Mouse (Mus musculus) cerebellum, adult 2 months (tissue): ENCODE measurements at regions not wholly inside any gene's neighbourhood (a gene's known extent, or its start where the extent isn't known, plus 50 kb on each side); places are given as distances from the start of the nearest gene placed in this dataset.

Experiments
- DNase-seq, 2 experiments: peaks; one replicate each; pipeline ENCODE4 v3.0.0; 2021
- H3K27ac ChIP-seq: fragments of 200-500 bp; 2 replicates; pipeline ENCODE4 v1.5.1; 2012; ENCODE audit warnings: low read length, control low read depth, inconsistent platforms; ENCODE audit not compliant: insufficient read depth
- H3K27me3 ChIP-seq: fragments of 200-500 bp; 2 replicates; pipeline ENCODE4 v1.6.1; 2012; ENCODE audit warnings: inconsistent platforms, mild to moderate bottlenecking, low read length, moderate library complexity; ENCODE audit not compliant: control insufficient read depth, insufficient read depth
- H3K4me1 ChIP-seq: fragments of 200-500 bp; 2 replicates; pipeline ENCODE4 v1.6.1; 2011; ENCODE audit warnings: low read length; ENCODE audit not compliant: control insufficient read depth, insufficient read depth
- H3K4me3 ChIP-seq: fragments of 200-500 bp; replicated peaks from 2 replicates; pipeline ENCODE3; 2011; ENCODE audit warnings: mild to moderate bottlenecking, low read depth, low read length, control low read depth; ENCODE audit not compliant: insufficient read depth
- CTCF ChIP-seq: fragments of 200-500 bp; IDR thresholded peaks from 2 replicates; pipeline ENCODE4 v1.5.1; 2011; ENCODE audit warnings: low read depth, mild to moderate bottlenecking, control low read depth, low read length, moderate library complexity, borderline replicate concordance; ENCODE audit not compliant: insufficient read depth
- POLR2A ChIP-seq: fragments of 200-500 bp; IDR thresholded peaks from 2 replicates; pipeline ENCODE4 v1.6.1; 2011; ENCODE audit warnings: low read length, control low read depth, borderline replicate concordance; ENCODE audit not compliant: insufficient read depth
- WGBS: fragments of 180-500 bp; shearing (Covaris S2); methylation state at CpG from one replicate; pipeline ENCODE4 v1.1.7; 2018; 5-methylcytosine and 5-hydroxymethylcytosine counted together

DNA sequence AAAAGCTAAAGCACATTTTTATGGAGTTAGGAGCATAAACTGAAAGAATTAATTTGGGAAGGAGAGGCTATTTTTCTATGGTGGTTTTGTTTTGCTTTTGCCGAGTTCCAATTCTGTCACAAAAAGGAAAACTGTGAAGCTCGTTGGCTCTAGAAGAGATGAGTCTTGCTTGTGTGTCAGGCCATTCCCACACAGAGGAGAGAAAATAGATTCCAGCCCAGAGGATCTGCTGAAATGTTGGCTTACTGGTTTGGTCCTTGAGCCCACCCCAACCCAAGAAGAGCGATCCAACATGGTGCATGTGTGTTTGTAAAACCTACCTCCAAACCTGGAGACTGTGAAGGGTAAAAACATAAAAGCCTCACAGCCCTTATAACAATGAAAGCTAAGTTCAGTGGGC, 138.0 kb downstream of the Lmo4 start:
- 89% methylated on average over 3 of the region's 3 CpGs for WGBS
- DNase-seq, result no peak
- TF ChIP-seq CTCF, result no peak
- TF ChIP-seq POLR2A, result no peak

DNA sequence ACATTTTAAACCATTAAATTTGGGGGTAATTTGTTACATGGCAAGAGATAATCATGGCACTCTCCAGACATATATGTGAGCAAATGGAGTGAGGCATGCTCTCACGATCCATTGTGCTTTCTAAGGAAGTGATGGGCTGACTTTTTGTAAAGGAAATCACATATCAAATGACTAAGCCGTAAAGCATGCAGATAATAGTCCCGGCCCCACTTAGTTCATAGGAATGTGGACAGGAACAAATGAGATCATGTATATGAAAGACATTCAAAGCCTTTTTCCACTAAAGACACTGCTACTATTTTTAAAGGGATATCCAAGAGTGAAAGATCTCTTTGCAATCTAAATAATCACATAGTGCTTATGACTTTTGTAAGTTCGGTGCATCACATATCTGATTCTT, 146.9 kb downstream of the Lmo4 start:
- TF ChIP-seq CTCF (no peak), POLR2A (no peak)
- H3K27ac ChIP-seq, result no peak overlapping the region
- no peak for DNase-seq
- H3K4me1 ChIP-seq, result no peaks in the 10 kb centered on the region
- WGBS, result 91% methylated on average over 4 of the region's 4 CpGs
- no peaks in the 10 kb centered on the region for H3K27me3 ChIP-seq
- no peak overlapping the region for H3K4me3 ChIP-seq

More for the DNA sequence above, 138.0 kb downstream of the Lmo4 start:
- Histone ChIP-seq H3K27me3 (no peaks in the 10 kb centered on the region), H3K4me3 (no peak overlapping the region), H3K27ac (no peak overlapping the region), H3K4me1 (no peaks in the 10 kb centered on the region)

DNA sequence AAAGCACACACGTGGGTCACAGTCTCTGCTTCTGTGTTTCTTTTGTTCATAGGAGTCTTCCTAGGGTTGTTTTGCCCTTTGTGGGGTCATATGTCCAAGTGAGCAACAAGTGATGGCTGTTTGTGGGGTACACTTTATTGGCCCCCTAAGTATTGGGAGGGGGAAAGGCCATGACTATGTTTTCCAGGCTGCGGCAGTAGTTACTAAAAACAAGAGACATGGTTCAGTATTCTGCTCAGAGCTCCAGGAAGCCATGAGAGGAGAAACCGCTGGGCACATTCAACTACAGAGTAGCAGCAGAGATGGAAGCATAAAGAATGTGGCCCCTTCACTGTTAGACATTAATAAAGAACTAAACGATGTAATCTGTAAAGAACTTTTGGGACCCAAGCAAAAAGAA, 154.7 kb downstream of the Lmo4 start:
- no peak for DNase-seq
- TF ChIP-seq POLR2A (no peak), CTCF (no peak)
- Histone ChIP-seq H3K27ac (no peak overlapping the region), H3K27me3 (no peaks in the 10 kb centered on the region), H3K4me3 (no peak overlapping the region), H3K4me1 (no peaks in the 10 kb centered on the region)
- 82% methylated on average over 4 of the region's 4 CpGs for WGBS

DNA sequence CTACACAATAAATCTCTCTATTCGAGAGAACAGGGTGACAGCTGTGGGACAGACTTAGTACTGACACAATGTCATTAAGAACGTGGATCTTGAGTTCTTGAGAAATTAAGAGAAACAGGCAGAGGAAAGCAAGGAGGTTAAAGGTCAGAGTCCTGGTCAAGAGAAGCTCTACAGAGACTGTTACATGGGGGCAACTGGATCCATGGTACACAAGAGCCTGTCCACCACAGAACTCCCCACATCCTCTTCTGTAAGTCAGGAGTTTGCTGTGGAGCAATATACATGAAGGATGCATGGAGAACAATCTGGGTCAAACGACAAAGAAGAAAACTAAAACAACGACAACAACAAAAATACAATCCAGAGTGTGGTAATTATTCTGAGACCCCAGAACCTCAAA, 155.8 kb downstream of the Lmo4 start:
- WGBS, result 48% methylated on average over 4 of the region's 4 CpGs
- no peak for DNase-seq
- Histone ChIP-seq H3K27me3 (no peaks in the 10 kb centered on the region), H3K4me1 (no peaks in the 10 kb centered on the region), H3K4me3 (no peak overlapping the region), H3K27ac (no peak overlapping the region)
- TF ChIP-seq POLR2A, result no peak
- TF ChIP-seq CTCF, result no peak

DNA sequence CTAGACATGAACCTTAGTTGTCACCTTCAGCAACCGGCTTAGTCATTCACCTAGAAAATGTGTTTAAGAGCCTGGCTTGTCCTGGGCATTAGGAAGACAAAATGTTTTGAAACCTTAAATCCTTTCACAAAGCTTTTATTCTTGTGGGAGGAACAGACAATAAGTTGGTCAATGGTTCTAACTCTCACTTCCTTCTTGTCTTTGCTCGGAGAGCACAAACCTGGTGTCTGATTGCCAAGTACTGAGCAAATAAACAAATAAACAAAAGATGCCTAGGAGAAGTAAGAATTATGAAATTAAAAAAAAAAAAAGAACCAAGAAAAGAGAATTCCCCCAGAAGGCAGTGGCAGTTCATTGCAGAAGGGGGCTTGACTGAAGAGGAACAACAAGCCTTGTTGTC, 160.7 kb downstream of the Lmo4 start:
- 94% methylated on average over 2 of the region's 2 CpGs for WGBS
- no peak for TF ChIP-seq CTCF
- TF ChIP-seq POLR2A, result no peak
- Histone ChIP-seq H3K4me1 (no peaks in the 10 kb centered on the region), H3K4me3 (no peak overlapping the region), H3K27me3 (no peaks in the 10 kb centered on the region), H3K27ac (no peak overlapping the region)
- DNase-seq, result no peak

DNA sequence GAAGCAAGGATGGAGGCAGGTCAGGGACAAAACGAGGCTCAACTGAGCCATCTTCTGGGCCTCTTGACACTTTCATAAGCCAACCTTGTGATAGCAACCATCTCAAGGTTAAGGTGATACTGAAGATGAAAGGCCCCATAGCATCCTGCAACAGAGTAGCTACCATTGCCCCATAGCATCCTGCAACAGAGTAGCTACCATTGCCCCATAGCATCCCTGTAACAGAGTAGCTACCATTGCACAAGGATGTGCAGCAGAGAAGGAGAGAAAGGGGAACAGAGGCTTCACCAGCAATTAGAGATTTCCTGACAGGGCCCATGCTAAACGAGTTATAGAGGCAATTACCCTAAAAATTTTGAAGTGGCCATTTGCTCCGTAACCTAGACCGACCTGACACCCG, 163.2 kb downstream of the Lmo4 start:
- TF ChIP-seq POLR2A (no peak), CTCF (no peak)
- 91% methylated on average over 5 of the region's 5 CpGs for WGBS

DNA sequence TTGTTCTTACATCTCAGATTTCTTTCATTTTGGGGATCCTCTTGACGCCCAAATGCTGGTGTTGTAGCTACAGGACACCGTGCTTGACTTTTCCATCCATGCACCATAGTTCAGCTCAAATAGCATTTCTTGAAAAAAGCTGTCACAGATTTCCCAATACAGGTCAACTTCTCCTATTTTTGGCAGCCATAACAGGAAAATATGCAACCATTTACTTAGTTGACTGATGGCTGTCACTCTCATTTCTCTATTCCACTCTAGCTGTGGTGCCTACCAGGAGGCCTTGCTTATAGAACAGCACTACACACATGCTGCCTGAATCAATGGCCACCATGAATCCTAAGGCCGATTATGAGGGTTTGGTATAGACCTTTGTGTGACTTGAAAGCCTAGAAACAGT, 165.5 kb downstream of the Lmo4 start:
- no peak overlapping the region for H3K27ac ChIP-seq
- H3K4me1 ChIP-seq, result no peaks in the 10 kb centered on the region
- TF ChIP-seq CTCF (no peak), POLR2A (no peak)
- DNase-seq, result no peak
- 93% methylated on average over 3 of the region's 3 CpGs for WGBS
- H3K4me3 ChIP-seq, result no peak overlapping the region
- no peaks in the 10 kb centered on the region for H3K27me3 ChIP-seq

More for the DNA sequence above, 163.2 kb downstream of the Lmo4 start:
- DNase-seq, result no peak
- Histone ChIP-seq H3K4me1 (no peaks in the 10 kb centered on the region), H3K4me3 (no peak overlapping the region), H3K27ac (no peak overlapping the region), H3K27me3 (no peaks in the 10 kb centered on the region)

DNA sequence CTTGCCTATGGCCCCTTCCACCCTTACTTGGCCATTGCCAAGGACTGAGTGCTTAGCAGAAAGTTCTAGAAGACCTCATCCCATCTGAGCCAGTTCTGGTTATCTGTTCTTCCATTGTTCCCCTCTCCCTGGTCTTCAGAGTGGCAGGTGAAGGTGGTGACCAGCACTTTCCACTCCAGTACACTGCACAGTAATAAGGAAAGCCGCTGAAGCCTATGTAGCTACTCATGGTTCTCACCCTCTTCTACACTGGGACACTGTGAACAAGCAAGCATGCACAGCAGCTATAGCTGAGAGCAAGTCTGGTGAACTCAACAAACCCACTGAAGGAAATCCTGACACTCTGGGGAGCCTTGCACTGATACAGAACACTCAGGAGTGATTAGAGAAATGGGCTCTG, 175.4 kb downstream of the Lmo4 start:
- 100% methylated on average over 1 of the region's 1 CpGs for WGBS

More for the DNA sequence above, 175.4 kb downstream of the Lmo4 start:
- Histone ChIP-seq H3K4me3 (no peak overlapping the region), H3K27me3 (no peaks in the 10 kb centered on the region), H3K4me1 (no peaks in the 10 kb centered on the region), H3K27ac (no peak overlapping the region)
- DNase-seq, result no peak
- TF ChIP-seq POLR2A (no peak), CTCF (no peak)
